Mouse (Mus musculus): ENCODE data around the gene Mob1a. TPM values are rescaled to one million over a fixed set of nuclear protein-coding genes. Genes with fewer than 3 reads are reported as not detected.
A peak's percentile ranks its signal among the peaks of the same experiment; 100 is the strongest.

Gene Mob1a
- polyA plus RNA-seq, 1 experiment from 2014 or later: 46.8 TPM

- H3K4me3 ChIP-seq (replicated peaks; ENCODE audit: low read depth, low read length): no peak overlapping the region
- H3K27ac ChIP-seq: 0 out of 2 replicates have a peak overlapping the region, but pooled peaks have one; percentile 5
- 59% methylated on average over 5 of the region's 5 CpGs for WGBS
- no peak overlapping the region for H3K9ac ChIP-seq (ENCODE audit: low read depth, low read length)
- no peak for TF ChIP-seq CTCF (IDR thresholded peaks at IDR 0.05; ENCODE audit: low read depth)
- DNase-seq (ENCODE audit: low spot score) (peak; percentile 7), ATAC-seq (replicated peaks; ENCODE audit: low FRiP score, low read depth) (no peak)
- no peaks in the 10 kb centered on the region for H3K9me3 ChIP-seq (replicated peaks; ENCODE audit: low read length)
- no peaks in the 10 kb centered on the region for H3K27me3 ChIP-seq (ENCODE audit: insufficient read depth, low read length)
- 0 out of 2 replicates have a peak, but pooled peaks cover 4% of the 10 kb centered on the region for H3K36me3 ChIP-seq (ENCODE audit: insufficient read depth, low read length)
- H3K4me1 ChIP-seq (replicated peaks; ENCODE audit: insufficient read depth, low read length): no peaks in the 10 kb centered on the region
- H3K4me2 ChIP-seq (ENCODE audit: low read length): no peak overlapping the region
Measured at GRCm38 (mm10) chr6:83302264-83302663, 23.6 kb upstream of the Mob1a start.

- H3K36me3 ChIP-seq (ENCODE audit: insufficient read depth, low read length): 0 out of 2 replicates have a peak, but pooled peaks cover 6% of the 10 kb centered on the region
Measured at GRCm38 (mm10) chr6:83309017-83309416, 16.8 kb upstream of the Mob1a start.

GRCm38 (mm10) chr6:83311206-83311605 is 14.6 kb upstream of the Mob1a start:
- Histone ChIP-seq H3K4me3 (replicated peaks; ENCODE audit: low read depth, low read length) (no peak overlapping the region), H3K27ac (no peak overlapping the region), H3K4me1 (replicated peaks; ENCODE audit: insufficient read depth, low read length) (no peaks in the 10 kb centered on the region; the same call in 1 of the 2 replicates), H3K9me3 (replicated peaks; ENCODE audit: low read length) (no peaks in the 10 kb centered on the region), H3K9ac (ENCODE audit: low read depth, low read length) (no peak overlapping the region), H3K36me3 (ENCODE audit: insufficient read depth, low read length) (0 out of 2 replicates have a peak, but pooled peaks cover 3% of the 10 kb centered on the region), H3K27me3 (ENCODE audit: insufficient read depth, low read length) (no peaks in the 10 kb centered on the region), H3K4me2 (ENCODE audit: low read length) (no peak overlapping the region)
- TF ChIP-seq CTCF (IDR thresholded peaks at IDR 0.05; ENCODE audit: low read depth): no peak
- ATAC-seq (replicated peaks; ENCODE audit: low FRiP score, low read depth) (no peak), DNase-seq (ENCODE audit: low spot score) (no peak)
- 94% methylated on average over 11 of the region's 11 CpGs for WGBS

More at GRCm38 (mm10) chr6:83309017-83309416, 16.8 kb upstream of the Mob1a start:
- Histone ChIP-seq H3K9me3 (replicated peaks; ENCODE audit: low read length) (no peaks in the 10 kb centered on the region), H3K9ac (ENCODE audit: low read depth, low read length) (no peak overlapping the region), H3K4me2 (ENCODE audit: low read length) (no peak overlapping the region), H3K4me3 (replicated peaks; ENCODE audit: low read depth, low read length) (no peak overlapping the region), H3K4me1 (replicated peaks; ENCODE audit: insufficient read depth, low read length) (no peaks in the 10 kb centered on the region), H3K27ac (no peak overlapping the region), H3K27me3 (ENCODE audit: insufficient read depth, low read length) (no peaks in the 10 kb centered on the region)
- ATAC-seq (replicated peaks; ENCODE audit: low FRiP score, low read depth) (no peak), DNase-seq (ENCODE audit: low spot score) (no peak)
- peak; percentile 20; the same call in 1 of the 2 replicates for TF ChIP-seq CTCF (IDR thresholded peaks at IDR 0.05; ENCODE audit: low read depth)
- 91% methylated on average over 7 of the region's 7 CpGs for WGBS

GRCm38 (mm10) chr6:83312021-83312420 is 13.8 kb upstream of the Mob1a start:
- 91% methylated on average over 7 of the region's 7 CpGs for WGBS
- no peak for DNase-seq (ENCODE audit: low spot score)

GRCm38 (mm10) chr6:83312514-83312913 is 13.3 kb upstream of the Mob1a start:
- H3K27me3 ChIP-seq (ENCODE audit: insufficient read depth, low read length): no peaks in the 10 kb centered on the region
- 0 out of 2 replicates have a peak, but pooled peaks cover 2% of the 10 kb centered on the region for H3K36me3 ChIP-seq (ENCODE audit: insufficient read depth, low read length)
- H3K27ac ChIP-seq: no peak overlapping the region
- H3K9ac ChIP-seq (ENCODE audit: low read depth, low read length): no peak overlapping the region
- no peak overlapping the region for H3K4me3 ChIP-seq (replicated peaks; ENCODE audit: low read depth, low read length)
- DNase-seq (ENCODE audit: low spot score): no peak
- TF ChIP-seq CTCF (IDR thresholded peaks at IDR 0.05; ENCODE audit: low read depth): no peak
- H3K4me2 ChIP-seq (ENCODE audit: low read length): no peak overlapping the region
- no peaks in the 10 kb centered on the region for H3K9me3 ChIP-seq (replicated peaks; ENCODE audit: low read length)
- WGBS: 90% methylated on average over 8 of the region's 8 CpGs
- H3K4me1 ChIP-seq (replicated peaks; ENCODE audit: insufficient read depth, low read length): no peaks in the 10 kb centered on the region; the same call in 1 of the 2 replicates
- no peak for ATAC-seq (replicated peaks; ENCODE audit: low FRiP score, low read depth)

More at GRCm38 (mm10) chr6:83312021-83312420, 13.8 kb upstream of the Mob1a start:
- Histone ChIP-seq H3K9me3 (replicated peaks; ENCODE audit: low read length) (no peaks in the 10 kb centered on the region), H3K4me2 (ENCODE audit: low read length) (no peak overlapping the region), H3K4me3 (replicated peaks; ENCODE audit: low read depth, low read length) (no peak overlapping the region), H3K4me1 (replicated peaks; ENCODE audit: insufficient read depth, low read length) (no peaks in the 10 kb centered on the region; the same call in 1 of the 2 replicates), H3K9ac (ENCODE audit: low read depth, low read length) (no peak overlapping the region), H3K27me3 (ENCODE audit: insufficient read depth, low read length) (no peaks in the 10 kb centered on the region), H3K36me3 (ENCODE audit: insufficient read depth, low read length) (0 out of 2 replicates have a peak, but pooled peaks cover 2% of the 10 kb centered on the region), H3K27ac (no peak overlapping the region)
- ATAC-seq (replicated peaks; ENCODE audit: low FRiP score, low read depth): no peak
- no peak for TF ChIP-seq CTCF (IDR thresholded peaks at IDR 0.05; ENCODE audit: low read depth)

- H3K27ac ChIP-seq: no peak overlapping the region
- DNase-seq (ENCODE audit: low spot score): no peak
- no peak for ATAC-seq (replicated peaks; ENCODE audit: low FRiP score, low read depth)
- H3K4me1 ChIP-seq (replicated peaks; ENCODE audit: insufficient read depth, low read length): no peaks in the 10 kb centered on the region; the same call in 1 of the 2 replicates
- no peak overlapping the region for H3K4me2 ChIP-seq (ENCODE audit: low read length)
- no peak for TF ChIP-seq CTCF (IDR thresholded peaks at IDR 0.05; ENCODE audit: low read depth)
- H3K9ac ChIP-seq (ENCODE audit: low read depth, low read length): no peak overlapping the region
- H3K36me3 ChIP-seq (ENCODE audit: insufficient read depth, low read length): 0 out of 2 replicates have a peak, but pooled peaks cover 2% of the 10 kb centered on the region
- H3K9me3 ChIP-seq (replicated peaks; ENCODE audit: low read length): no peaks in the 10 kb centered on the region
- H3K4me3 ChIP-seq (replicated peaks; ENCODE audit: low read depth, low read length): no peak overlapping the region
- no peaks in the 10 kb centered on the region for H3K27me3 ChIP-seq (ENCODE audit: insufficient read depth, low read length)
Measured at GRCm38 (mm10) chr6:83315293-83315692, 10.5 kb upstream of the Mob1a start.

All from kidney, postnatal 0 days (tissue).